Mouse (Mus musculus): Measurements from ENCODE around the gene Gbx1.

Gene Gbx1

GRCm38 (mm10) chr5:24477909-24478308 lies 49.1 kb downstream of the Gbx1 start:
- DNase-seq (ENCODE audit: low spot score) = no peak

GRCm38 (mm10) chr5:24475476-24476241 lies 51.3 kb downstream of the Gbx1 start:
- DNase-seq (ENCODE audit: low spot score) = no peak

- DNase-seq (ENCODE audit: low spot score) = no peak
These were observed 52.2 kb downstream of the Gbx1 start for GRCm38 (mm10) chr5:24474723-24475261.

DNA sequence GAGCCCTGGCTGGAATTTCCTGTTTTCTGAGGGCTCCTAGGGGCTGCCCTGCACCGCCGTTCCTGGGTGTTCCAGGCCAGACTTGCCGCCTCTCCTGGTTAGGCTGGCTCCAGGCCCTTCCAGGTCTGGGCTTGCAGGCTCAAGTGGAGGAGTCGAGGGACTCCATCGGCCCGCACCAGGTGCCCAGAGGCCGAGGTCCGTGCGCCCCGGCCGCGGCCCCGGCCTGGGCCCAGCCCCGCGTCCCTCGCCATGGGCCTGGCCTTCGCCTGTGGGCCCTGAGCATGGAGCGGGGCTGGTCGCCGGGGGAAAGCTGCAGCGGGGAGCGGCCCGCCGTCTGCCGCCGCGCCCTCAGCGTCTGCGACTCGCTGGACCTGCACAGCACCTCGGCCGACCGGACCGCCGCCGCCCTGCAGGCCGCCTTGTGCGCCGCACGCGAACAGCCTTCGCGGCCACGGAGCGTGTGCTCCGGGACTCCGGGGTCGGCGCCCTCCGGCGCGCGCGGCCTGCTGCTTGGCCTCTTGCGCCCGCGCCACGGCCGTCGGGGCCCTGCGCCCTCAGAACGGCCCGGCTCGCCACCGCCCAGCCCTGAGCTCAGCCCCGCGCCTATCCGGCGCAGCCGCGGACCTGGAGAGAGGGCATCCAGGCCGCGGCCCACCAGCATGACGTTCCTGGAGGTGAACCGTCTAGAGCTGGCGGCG lies 52.8 kb downstream of the Gbx1 start:
- no peak for DNase-seq (ENCODE audit: low spot score)

GRCm38 (mm10) chr5:24472884-24473619 lies 54.0 kb downstream of the Gbx1 start:
- no peak for DNase-seq (ENCODE audit: low spot score)

GRCm38 (mm10) chr5:24470600-24470999 lies 56.4 kb downstream of the Gbx1 start:
- DNase-seq (ENCODE audit: low spot score) = peak; percentile 90

GRCm38 (mm10) chr5:24466762-24467161 lies 60.2 kb downstream of the Gbx1 start:
- DNase-seq (ENCODE audit: low spot score) = no peak

DNA sequence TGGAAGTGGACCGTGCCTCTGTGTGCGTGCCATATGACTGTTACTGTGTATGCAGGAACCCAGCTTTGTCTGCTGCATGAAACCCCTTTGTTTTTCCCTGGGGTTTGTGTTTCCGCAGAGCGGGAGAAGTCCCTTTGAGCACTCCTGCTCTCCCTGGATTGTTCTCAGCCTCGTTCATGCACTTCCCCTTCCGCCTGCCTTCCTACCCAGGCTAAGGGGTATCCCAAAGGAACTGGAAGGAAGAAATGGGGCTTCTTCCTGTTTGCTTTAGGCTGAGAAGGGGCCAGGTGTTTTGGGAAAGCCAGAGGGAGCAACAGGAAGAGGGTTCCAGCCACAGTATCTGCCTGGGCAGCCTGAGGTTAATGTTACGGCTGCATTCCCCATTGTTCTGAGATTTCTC lies 71.4 kb downstream of the Gbx1 start:
- DNase-seq (ENCODE audit: low spot score) = no peak

DNA sequence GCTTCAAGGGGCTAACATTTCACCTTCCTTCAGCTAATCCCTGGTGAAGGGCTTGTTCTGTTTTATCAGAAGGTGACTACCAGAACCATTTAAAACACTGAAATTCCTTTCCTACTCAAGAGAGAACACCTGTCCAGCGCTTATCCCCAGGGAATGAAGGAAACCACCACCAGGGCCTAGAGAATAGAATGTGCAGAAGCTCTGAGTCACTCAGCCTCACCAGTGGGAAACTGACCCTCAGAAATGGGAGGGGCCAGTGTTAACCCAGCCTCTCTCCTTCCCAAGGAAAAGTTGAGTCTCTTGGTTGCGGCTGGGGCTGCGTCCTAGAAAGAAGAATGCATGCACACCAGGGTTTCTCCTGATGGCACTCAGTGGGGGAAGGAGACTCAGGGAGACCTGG lies 71.9 kb downstream of the Gbx1 start:
- no peak for DNase-seq (ENCODE audit: low spot score)

GRCm38 (mm10) chr5:24453985-24454303 lies 73.1 kb downstream of the Gbx1 start:
- DNase-seq (ENCODE audit: low spot score) = no peak

GRCm38 (mm10) chr5:24453283-24453984 lies 73.6 kb downstream of the Gbx1 start:
- DNase-seq (ENCODE audit: low spot score) = peak; percentile 58

All from embryo, embryonic 10.5 days (tissue).